In genomic region chr5:38560586-38561425, GRCm38 (mm10) we compare ENCODE assay signal across 7 mouse cellular contexts. TPM values are rescaled to one million over a fixed set of nuclear protein-coding genes. Genes with fewer than 3 reads are reported as not detected.
A peak's percentile ranks its signal among the peaks of the same experiment; 100 is the strongest.
DNase-seq lines count a peak whose midpoint lies in the region; ATAC-seq and TF ChIP-seq lines count a peak whose summit lies in the region.

No protein-coding gene starts in this region.

- DNase-seq in NIH3T3 (ENCODE audit: low read depth), result peak; percentile 57
- peak; percentile 24 for DNase-seq in c-Kit-positive CD71-negative TER-119-negative erythroid progenitor cells, embryonic 14.5 days (ENCODE audit: low read depth)
- DNase-seq in forebrain, embryonic 11.5 days (ENCODE audit: low spot score), result peak; percentile 71
- DNase-seq in heart, postnatal 25 days (ENCODE audit: low spot score), result peak; percentile 36
- DNase-seq in large intestine, adult 2 months (ENCODE audit: low read depth, low spot score), result peak; percentile 48
- DNase-seq in lung, postnatal 4 days, result peak; percentile 66

- no peaks in the 10 kb centered on the region; the same call in 1 of the 2 replicates for H3K36me3 ChIP-seq in forebrain, embryonic 11.5 days (ENCODE audit: control insufficient read depth, insufficient read depth, low read length)
- H3K36me3 ChIP-seq in small intestine, adult 2 months (ENCODE audit: control insufficient read depth, insufficient read depth, low read length), result peaks cover 39% of the 10 kb centered on the region

- TF ChIP-seq POLR2A in small intestine, adult 2 months (IDR thresholded peaks at IDR 0.05; ENCODE audit: low read depth, low read length), result peak; percentile 65

- H3K9ac ChIP-seq in forebrain, embryonic 11.5 days (ENCODE audit: low read length), result peak overlapping the region; percentile 82

- TF ChIP-seq CTCF in small intestine, adult 2 months (IDR thresholded peaks at IDR 0.05; ENCODE audit: extremely low read depth, insufficient read length, insufficient replicate concordance, low read depth, low read length), result no peak

- no peaks in the 10 kb centered on the region for H3K9me3 ChIP-seq in forebrain, embryonic 11.5 days (ENCODE audit: control insufficient read depth, low read length)

- 0 out of 2 replicates have a peak, but pooled peaks cover 2% of the 10 kb centered on the region for H3K4me1 ChIP-seq in forebrain, embryonic 11.5 days (replicated peaks; ENCODE audit: control insufficient read depth, insufficient read depth, low read length)
- H3K4me1 ChIP-seq in small intestine, adult 2 months (ENCODE audit: control insufficient read depth, insufficient read depth, insufficient read length, low read length), result peaks cover 23% of the 10 kb centered on the region; the same call in 1 of the 2 replicates

- intact Hi-C loops in heart, postnatal 25 days (cut with DNase I), result loop anchor here (5.0 kb wide), 1 partner anchor 79 kb away; no protein-coding TSS in a partner anchor

- no peaks in the 10 kb centered on the region for H3K27me3 ChIP-seq in forebrain, embryonic 11.5 days (ENCODE audit: control insufficient read depth, insufficient read depth, low read length)
- H3K27me3 ChIP-seq in small intestine, adult 2 months (ENCODE audit: control insufficient read depth, insufficient read depth, low read length), result no peaks in the 10 kb centered on the region

- ATAC-seq in forebrain, embryonic 11.5 days (replicated peaks; ENCODE audit: low FRiP score), result no peak

- peak overlapping the region; percentile 86 for H3K27ac ChIP-seq in forebrain, embryonic 11.5 days (ENCODE audit: low read depth, low read length)
- H3K27ac ChIP-seq in small intestine, adult 2 months (ENCODE audit: insufficient read depth, low read depth, low read length), result peak overlapping the region; percentile 85

- peak overlapping the region; percentile 86 for H3K4me2 ChIP-seq in forebrain, embryonic 11.5 days (ENCODE audit: low read depth, low read length, severe bottlenecking)

- peak overlapping the region; percentile 88 for H3K4me3 ChIP-seq in forebrain, embryonic 11.5 days (ENCODE audit: low read depth, low read length)
- H3K4me3 ChIP-seq in small intestine, adult 2 months (ENCODE audit: low read depth, low read length), result peak overlapping the region; percentile 74

- under 1% methylated on average over 38 of the region's 41 CpGs for WGBS in forebrain, embryonic 11.5 days
- WGBS in large intestine, adult 2 months, result 1% methylated on average over 41 of the region's 41 CpGs
- WGBS in small intestine, adult 2 months, result under 1% methylated on average over 41 of the region's 41 CpGs

RNA-seq across cellular contexts. Expression of gene Wdr1, which starts 2.2 kb away (rescaled TPM):
- 157 and 174 TPM in 2 replicates for polyA plus RNA-seq in forebrain, embryonic 11.5 days (2014; fragmentation: Nextera tagmentation; extraction: Ambion mirVana)
- 100 to 1,000 TPM; 129 to 137 TPM for total RNA-seq in heart, postnatal 25 days (2021)
- 248 and 303 TPM in 2 replicates for polyA plus RNA-seq in large intestine, adult 2 months (2012; rRNA removed)
- 99.3 and 223 TPM in 2 replicates for polyA plus RNA-seq in small intestine, adult 2 months (2012; rRNA removed)

RNA-seq across cellular contexts. Expression of gene Slc2a9, which starts 57.9 kb away (rescaled TPM):
- 0.37 TPM in 1 of 2 replicates, not detected in the other for polyA plus RNA-seq in forebrain, embryonic 11.5 days (2014; fragmentation: Nextera tagmentation; extraction: Ambion mirVana)
- total RNA-seq in heart, postnatal 25 days (2021), result 1 to 10 TPM; 1.1 to 1.6 TPM
- 12.6 and 31.0 TPM in 2 replicates for polyA plus RNA-seq in large intestine, adult 2 months (2012; rRNA removed)
- polyA plus RNA-seq in small intestine, adult 2 months (2012; rRNA removed), result 5.4 and 17.3 TPM in 2 replicates
